Mouse (Mus musculus): ENCODE results near the gene Klk1b16.
"Not testable (repeated sequence)": the region's sequence is repeated elsewhere in the genome, so short reads cannot be mapped to it uniquely, and the experiment has no call there.

The Klk1b16 gene

DNA sequence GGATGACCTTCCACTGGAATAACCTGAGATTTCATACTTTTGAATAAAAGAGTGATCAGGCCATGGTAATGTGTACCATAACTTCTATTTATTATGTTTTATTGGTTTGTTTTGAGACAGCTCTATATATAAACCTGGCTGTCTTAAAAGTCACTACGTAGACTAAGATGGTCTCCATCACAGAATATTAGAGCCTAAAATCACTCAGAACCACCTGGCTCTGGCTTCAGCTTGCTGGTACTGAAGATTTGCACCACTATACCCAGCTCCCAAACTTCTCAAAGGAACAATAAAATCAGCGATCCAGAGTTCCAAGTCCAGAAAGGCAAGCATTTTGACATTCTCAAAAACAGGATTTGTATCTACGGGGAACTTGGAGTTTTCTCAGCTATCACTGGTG lies at the start of gene Klk1b16:
Gene Klk1b16 (plus strand): TSS at position 301 of the 400 bp plus-strand sequence.
- no peak for DNase-seq

DNA sequence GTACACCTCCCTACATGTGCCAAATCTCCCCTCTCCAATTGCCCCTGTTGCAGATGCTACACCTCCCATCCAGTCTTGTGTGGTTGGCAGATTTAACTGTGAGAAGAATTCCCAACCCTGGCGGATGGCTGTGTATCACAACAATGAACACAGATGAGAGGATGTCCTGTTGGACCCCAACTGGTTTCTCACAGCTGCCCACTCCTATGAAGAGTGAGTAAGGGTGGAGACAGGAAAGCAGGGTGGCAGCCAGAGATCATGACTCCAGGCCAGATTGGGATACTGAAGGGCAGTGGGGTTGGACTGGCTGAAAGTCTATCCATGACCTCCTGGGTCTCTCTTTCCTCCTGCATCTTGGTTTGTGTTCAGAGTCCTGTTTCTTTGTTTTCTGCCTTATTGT lies 40.5 kb upstream of the Klk1b16 start:
- DNase-seq = no peak

DNA sequence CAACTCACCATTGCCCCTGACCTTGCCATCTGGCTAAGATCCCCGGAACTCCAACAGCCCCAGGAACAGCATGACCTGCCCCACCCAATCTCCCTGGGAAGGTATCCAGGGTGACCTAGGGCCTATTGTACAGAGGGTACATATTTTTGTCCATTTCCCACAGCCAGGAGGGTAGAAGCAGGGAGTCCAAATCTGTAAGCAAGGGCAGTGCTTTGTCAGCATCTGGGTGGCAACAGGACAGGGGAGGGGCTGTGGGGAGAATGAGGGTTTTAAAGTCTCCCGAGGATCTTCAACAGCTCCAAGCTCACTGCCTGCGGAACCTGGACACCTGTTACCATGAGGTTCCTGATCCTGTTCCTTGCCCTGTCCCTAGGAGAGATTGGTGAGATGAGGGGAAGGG lies 34.5 kb upstream of the Klk1b16 start, which contains the start of gene Klk1b21:
Gene Klk1b21 (plus strand): TSS at position 301 of the 400 bp plus-strand sequence.
- DNase-seq = not testable (repeated sequence)

DNA sequence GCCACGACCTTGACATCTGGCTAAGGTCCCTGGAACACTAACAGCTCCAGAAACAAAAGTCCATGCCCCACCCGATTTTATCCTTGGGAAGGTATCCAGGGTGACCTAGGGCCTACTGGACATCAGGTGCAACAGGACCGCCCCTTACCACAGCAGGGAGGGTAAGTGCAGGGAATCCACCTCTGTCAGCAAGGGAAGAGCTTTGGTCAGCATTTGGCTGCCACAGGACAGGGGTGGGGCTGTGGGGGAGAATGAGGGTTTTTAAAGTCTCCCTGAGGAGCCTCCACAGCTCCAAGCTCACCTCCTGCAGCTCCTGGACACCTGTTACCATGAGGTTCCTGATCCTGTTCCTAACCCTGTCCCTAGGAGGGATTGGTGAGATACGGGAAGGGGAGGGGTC lies 24.2 kb upstream of the Klk1b16 start, which contains the start of gene Klk1b22:
Gene Klk1b22 (plus strand): TSS at position 301 of the 400 bp plus-strand sequence.
- DNase-seq = no peak

DNA sequence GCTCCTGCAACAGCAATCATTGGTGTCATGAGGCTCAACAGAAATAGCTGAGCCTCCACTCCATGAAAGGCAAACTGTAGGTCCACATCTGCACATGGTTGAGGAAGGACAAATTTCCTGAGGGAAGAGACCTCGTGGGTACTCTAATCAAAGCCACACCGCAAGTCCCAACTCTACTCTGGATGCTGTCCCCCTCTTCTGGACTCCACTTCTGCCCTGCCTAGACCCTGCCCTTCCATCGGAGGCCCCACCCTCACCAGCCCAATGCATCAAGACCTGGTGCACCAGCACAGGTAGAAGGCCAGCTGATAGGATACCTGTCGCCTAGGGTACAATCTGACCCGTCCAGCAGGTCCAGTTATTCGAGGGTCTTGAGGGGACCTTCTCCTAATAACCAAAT lies 13.1 kb upstream of the Klk1b16 start:
- no peak for DNase-seq

DNA sequence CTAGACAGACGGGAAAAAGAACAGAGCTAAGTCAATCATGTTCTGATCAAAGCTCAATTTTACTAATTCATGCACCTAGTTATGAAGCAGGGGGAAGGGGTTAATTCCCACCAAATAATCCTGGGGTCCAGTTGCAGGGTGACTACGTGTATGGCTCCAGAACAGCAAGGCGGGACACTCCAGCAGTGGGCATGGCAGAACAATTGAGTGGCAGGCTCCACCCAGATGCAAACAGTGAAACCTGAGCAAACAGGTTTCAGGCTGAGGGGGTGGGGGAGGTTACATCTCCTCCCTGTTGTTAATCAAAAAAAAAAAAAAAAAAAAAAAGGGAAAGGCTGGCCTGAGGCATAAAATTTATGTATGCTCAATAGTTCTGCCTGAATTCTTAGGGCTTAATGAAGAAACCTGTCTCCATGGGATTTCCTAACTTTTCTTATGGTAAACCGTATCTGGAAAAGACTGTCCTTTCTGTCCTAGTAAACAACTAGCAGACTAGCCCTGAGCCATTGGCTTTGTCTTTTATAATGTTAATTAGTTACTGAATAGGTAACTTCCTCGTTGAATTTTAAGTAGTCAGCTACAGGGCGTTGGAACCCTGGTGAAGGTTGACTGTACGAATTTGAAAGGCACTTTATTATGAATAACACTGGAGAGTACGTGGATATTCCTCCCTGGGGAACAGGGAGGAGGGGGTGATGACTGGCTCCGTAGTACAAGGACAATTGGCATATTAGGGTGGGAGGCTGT lies 42.9 kb downstream of the Klk1b16 start:
- DNase-seq = no peak

DNA sequence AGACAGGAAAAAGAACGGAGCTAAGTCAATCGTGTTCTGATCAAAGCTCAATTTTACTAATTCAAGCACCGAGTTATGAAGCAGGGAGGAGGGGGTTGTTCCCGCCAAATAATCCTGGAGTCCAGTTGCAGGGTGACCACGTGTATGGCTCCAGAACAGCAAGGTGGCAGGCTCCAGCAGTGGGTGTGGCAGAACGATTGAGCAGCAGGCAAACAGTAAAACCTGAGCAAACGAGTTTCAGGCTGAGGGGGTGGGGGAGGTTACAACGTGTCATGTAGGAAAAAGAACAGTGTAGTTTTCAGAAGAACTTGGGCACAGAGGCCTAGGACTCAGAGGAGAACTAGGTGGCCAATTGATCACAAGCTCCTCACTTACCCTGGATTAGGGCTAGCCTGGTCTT lies 49.9 kb downstream of the Klk1b16 start:
- DNase-seq = not testable (repeated sequence)

DNA sequence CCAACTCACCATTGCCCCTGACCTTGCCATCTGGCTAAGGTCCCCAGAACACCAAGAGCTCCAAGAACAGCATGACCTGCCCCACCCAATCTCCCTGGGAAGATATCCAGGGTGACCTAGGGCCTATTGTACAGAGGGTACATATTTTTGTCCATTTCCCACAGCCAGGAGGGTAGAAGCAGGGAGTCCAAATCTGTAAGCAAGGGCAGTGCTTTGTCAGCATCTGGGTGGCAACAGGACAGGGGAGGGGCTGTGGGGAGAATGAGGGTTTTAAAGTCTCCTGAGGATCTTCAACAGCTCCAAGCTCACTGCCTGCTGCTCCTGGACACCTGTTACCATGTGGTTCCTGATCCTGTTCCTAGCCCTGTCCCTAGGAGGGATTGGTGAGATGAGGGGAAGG lies 51.4 kb downstream of the Klk1b16 start, which contains the start of gene Klk1b24:
Gene Klk1b24 (plus strand): TSS at position 301 of the 400 bp plus-strand sequence.
- DNase-seq = not testable (repeated sequence)

Data from cerebellum, adult 11-12 months (tissue).